Mouse (Mus musculus): Measurements from ENCODE around the gene Myo19.

- TF ChIP-seq CTCF (IDR thresholded peaks at IDR 0.05; ENCODE audit: extremely low read depth, insufficient read depth, insufficient read length, insufficient replicate concordance) (no peak), POLR2A (IDR thresholded peaks at IDR 0.05; ENCODE audit: low read depth, low read length) (no peak)
Measured at GRCm38 (mm10) chr11:84943948-84944347, 64.0 kb downstream of the Myo19 start.
